Mouse (Mus musculus) ES-CJ7 (cell line): Measurements from ENCODE around the gene Vmn1r177.
"Not testable (repeated sequence)": the region's sequence is repeated elsewhere in the genome, so short reads cannot be mapped to it uniquely, and the experiment has no call there.

Experiments used
- DNase-seq: peaks from one replicate; pipeline ENCODE4 v3.0.0; 2011; ENCODE audit warnings: low read depth, low spot score

Gene Vmn1r177

DNA sequence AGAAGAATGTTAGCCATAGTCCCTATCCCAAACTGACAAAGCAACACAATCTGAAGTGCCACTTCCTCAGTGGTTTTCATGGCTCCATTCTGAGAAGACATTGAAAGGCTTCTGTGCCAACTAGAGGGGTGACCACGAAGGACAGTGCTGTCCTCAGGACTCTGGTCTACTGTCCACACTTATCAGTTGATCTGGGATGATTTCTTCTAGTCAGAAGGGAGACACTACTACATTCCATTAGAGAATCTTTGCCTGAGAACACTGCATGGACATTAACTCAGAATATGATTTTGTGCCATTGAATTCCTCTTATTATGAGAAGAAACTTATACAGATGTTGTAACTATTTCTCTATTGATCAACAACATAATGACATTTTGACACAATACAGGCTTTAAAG, at the start of gene Vmn1r177:
Gene Vmn1r177 (minus strand): TSS at position 101 of the 400 bp plus-strand sequence.
- DNase-seq: not testable (repeated sequence)

DNA sequence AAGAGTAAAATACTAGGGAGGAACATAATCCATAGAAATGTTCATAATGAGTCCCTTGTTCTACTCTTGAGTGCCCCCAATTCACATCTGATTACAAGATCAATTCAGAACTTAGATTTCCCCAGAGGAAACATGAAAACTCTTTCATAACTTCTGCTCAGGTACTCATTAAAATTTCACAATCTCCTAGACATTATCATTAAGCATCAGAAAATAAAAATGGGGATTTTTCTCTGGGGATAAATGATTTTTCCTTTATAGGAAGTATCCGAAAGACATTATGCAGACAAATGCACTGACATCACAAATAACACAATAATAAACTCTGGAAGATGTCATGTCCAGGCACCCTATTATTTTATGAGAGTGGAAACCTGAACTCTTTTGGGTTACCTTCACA, 25.5 kb upstream of the Vmn1r177 start, which contains the start of gene Vmn1r178:
Gene Vmn1r178 (plus strand): TSS at position 301 of the 400 bp plus-strand sequence.
- no peak for DNase-seq

- DNase-seq: not testable (repeated sequence)
Measured at GRCm38 (mm10) chr7:23876918-23877317, 10.7 kb upstream of the Vmn1r177 start.

GRCm38 (mm10) chr7:23837272-23837671, 29.0 kb downstream of the Vmn1r177 start, which contains the start of gene Vmn1r176:
TSS of gene Vmn1r176 (minus strand) at chr7:23837372.
- not testable (repeated sequence) for DNase-seq
